Mouse (Mus musculus): ENCODE data around the gene Hoxa10.

GRCm38 (mm10) chr6:52246916-52247315, 6.3 kb upstream of the Hoxa10 start:
- TF ChIP-seq ZC3H11A (IDR thresholded peaks at IDR 0.05; ENCODE audit: borderline replicate concordance, low read depth, low read length): no peak
- TF ChIP-seq ZNF384 (IDR thresholded peaks at IDR 0.05; ENCODE audit: low read depth, low read length): no peak
